Mouse (Mus musculus) limb, embryonic 15.5 days (tissue): ENCODE data around the gene Laptm4a. TPM values are rescaled to one million over a fixed set of nuclear protein-coding genes. Genes with fewer than 3 reads are reported as not detected.

Source experiments
- ATAC-seq: fragments of 200-750 bp; cut with Nextera tagmentation; 2 replicates; pipeline ENCODE4 v1.8.0; 2017; ENCODE audit warnings: low read depth, moderate TSS enrichment; ENCODE audit not compliant: insufficient number of reproducible peaks, low FRiP score, low TSS enrichment
- H3K27ac ChIP-seq: fragments of 300-500 bp; sonication (generic); 2 replicates; pipeline ENCODE4 v1.5.1; 2015; ENCODE audit warnings: moderate library complexity, mild to moderate bottlenecking, inconsistent platforms
- H3K27me3 ChIP-seq: fragments of 300-500 bp; sonication (generic); 2 replicates; pipeline ENCODE4 v1.6.1; 2015; ENCODE audit warnings: inconsistent platforms
- H3K36me3 ChIP-seq: fragments of 300-500 bp; sonication (generic); 2 replicates; pipeline ENCODE4 v1.6.1; 2015; ENCODE audit warnings: inconsistent platforms
- H3K4me1 ChIP-seq: fragments of 300-500 bp; sonication (generic); 2 replicates; pipeline ENCODE4 v1.6.1; 2015; ENCODE audit warnings: inconsistent platforms
- H3K4me2 ChIP-seq: fragments of 300-500 bp; sonication (generic); 2 replicates; pipeline ENCODE4 v1.6.1; 2015; ENCODE audit warnings: mild to moderate bottlenecking, inconsistent platforms
- H3K4me3 ChIP-seq: fragments of 300-500 bp; sonication (generic); 2 replicates; pipeline ENCODE4 v1.5.1; 2015; ENCODE audit warnings: mild to moderate bottlenecking, inconsistent platforms
- H3K9ac ChIP-seq: fragments of 300-500 bp; sonication (generic); 2 replicates; pipeline ENCODE4 v1.6.1; 2015; ENCODE audit warnings: inconsistent platforms
- H3K9me3 ChIP-seq: fragments of 300-500 bp; sonication (generic); 2 replicates; pipeline ENCODE4 v1.6.1; 2016; ENCODE audit warnings: inconsistent platforms
- WGBS: fragments of 180-500 bp; shearing (Covaris S2); methylation state at CpG from one replicate; pipeline ENCODE4 v1.1.7; 2015; 5-methylcytosine and 5-hydroxymethylcytosine counted together
- polyA plus RNA-seq: library from polyadenylated mRNA; unstranded; fragments of >200 nt; fragmentation: Nextera tagmentation; extraction: Ambion mirVana; gene quantifications from 2 replicates; pipeline ENCODE4 v1.2.1, GENCODE M21; 2015

The Laptm4a gene
- polyA plus RNA-seq, 1 experiment from 2014 or later: 549 TPM

DNA sequence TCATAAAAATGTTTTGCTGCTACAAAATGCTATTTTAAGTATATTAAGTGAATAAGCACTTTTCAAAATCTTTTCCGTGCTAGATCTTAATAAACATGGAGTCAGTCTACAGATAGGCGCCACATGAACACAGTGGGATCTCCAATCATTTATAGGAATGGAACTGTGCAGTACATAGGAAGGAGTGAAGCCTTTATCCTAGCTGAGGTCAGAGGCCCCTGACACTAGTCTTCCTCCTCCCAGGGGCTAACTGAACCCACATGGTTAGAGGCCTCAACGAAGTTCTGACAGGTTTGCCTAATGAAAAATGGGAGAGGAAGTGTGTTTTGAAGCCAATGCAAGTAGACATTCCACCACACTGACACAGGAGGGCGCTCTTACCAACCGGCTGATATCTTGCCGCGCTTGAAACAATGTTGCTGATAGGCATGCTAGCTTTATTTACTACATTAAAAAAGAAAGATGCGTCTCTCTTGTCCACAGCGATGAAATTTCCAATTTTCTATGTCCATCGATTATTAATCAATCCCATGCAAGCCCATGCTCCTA lies 32.3 kb upstream of the Laptm4a start:
- H3K4me2 ChIP-seq: no peak overlapping the region
- 19% methylated on average over 10 of the region's 10 CpGs for WGBS
- ATAC-seq: no peak
- H3K36me3 ChIP-seq: no peaks in the 10 kb centered on the region
- no peaks in the 10 kb centered on the region for H3K9me3 ChIP-seq
- peaks cover 28% of the 10 kb centered on the region for H3K4me1 ChIP-seq
- H3K4me3 ChIP-seq: no peak overlapping the region
- H3K27ac ChIP-seq: no peak overlapping the region
- H3K27me3 ChIP-seq: no peaks in the 10 kb centered on the region
- no peak overlapping the region for H3K9ac ChIP-seq

DNA sequence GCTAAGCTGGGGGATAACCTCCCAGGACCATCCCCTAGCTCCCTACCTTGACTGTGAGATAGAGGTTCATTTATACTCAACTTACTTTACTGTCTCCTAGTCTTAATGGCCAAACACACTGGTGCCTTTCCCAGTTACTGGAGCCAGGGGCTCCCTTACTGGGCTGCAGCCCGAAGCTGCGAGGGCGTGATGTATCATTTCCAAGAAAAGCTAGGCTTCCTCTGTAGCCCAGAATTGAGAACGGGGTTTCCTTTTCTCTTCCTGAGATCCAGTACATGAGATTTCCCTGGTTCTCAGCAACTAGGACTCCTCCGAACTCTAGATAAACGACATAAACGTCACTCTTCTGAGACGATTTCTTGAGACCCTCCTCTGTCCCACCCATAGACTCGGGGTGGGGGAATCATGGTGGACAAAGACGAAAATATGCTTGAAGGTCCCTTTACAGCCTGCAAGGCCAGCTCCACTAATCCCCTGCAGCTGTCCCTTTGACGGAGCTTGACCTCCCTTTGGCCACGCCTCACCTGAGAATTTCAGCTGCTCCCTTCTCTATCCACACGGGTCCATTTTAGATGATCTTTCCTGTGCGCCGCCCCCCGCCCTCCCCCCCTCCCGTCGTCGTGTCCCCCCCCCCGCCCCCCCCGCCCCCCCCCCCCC lies 28.5 kb upstream of the Laptm4a start:
- H3K4me3 ChIP-seq: peak overlapping the region; percentile 9
- no peak for ATAC-seq

DNA sequence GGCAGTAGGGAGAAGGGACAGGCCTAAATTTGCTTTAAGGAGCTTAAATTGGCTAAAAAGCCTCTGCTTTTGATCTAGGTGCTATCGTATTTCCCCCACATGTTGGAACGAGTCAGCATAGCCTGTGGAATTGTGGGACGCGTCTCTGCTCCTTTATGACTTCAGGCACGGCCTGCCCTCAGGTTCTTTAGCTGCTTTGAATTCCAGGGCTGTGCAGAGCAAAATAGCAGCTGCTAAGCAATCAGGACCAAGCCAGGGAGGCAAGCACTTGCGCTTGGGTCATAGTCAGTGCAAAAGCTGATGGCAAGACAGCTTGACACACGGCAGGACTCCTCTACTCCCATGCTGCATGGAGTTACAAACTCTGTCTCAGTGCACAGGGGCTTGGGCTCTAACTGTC lies 24.3 kb upstream of the Laptm4a start:
- no peaks in the 10 kb centered on the region for H3K27me3 ChIP-seq
- H3K36me3 ChIP-seq: no peaks in the 10 kb centered on the region
- 9% methylated on average over 7 of the region's 7 CpGs for WGBS
- H3K4me1 ChIP-seq: peaks cover 37% of the 10 kb centered on the region
- no peak overlapping the region for H3K4me3 ChIP-seq
- H3K27ac ChIP-seq: peak overlapping the region; percentile 62
- no peaks in the 10 kb centered on the region for H3K9me3 ChIP-seq
- H3K4me2 ChIP-seq: no peak overlapping the region
- peak; percentile 35; the same call in 1 of the 2 replicates for ATAC-seq
- H3K9ac ChIP-seq: no peak overlapping the region

More for the DNA sequence above, 28.5 kb upstream of the Laptm4a start:
- WGBS: 38% methylated on average over 13 of the region's 21 CpGs
- Histone ChIP-seq H3K27ac (no peak overlapping the region), H3K36me3 (no peaks in the 10 kb centered on the region), H3K4me1 (peaks cover 18% of the 10 kb centered on the region), H3K27me3 (no peaks in the 10 kb centered on the region), H3K9me3 (no peaks in the 10 kb centered on the region), H3K4me2 (peak overlapping the region; percentile 28; the same call in 1 of the 2 replicates), H3K9ac (no peak overlapping the region)

DNA sequence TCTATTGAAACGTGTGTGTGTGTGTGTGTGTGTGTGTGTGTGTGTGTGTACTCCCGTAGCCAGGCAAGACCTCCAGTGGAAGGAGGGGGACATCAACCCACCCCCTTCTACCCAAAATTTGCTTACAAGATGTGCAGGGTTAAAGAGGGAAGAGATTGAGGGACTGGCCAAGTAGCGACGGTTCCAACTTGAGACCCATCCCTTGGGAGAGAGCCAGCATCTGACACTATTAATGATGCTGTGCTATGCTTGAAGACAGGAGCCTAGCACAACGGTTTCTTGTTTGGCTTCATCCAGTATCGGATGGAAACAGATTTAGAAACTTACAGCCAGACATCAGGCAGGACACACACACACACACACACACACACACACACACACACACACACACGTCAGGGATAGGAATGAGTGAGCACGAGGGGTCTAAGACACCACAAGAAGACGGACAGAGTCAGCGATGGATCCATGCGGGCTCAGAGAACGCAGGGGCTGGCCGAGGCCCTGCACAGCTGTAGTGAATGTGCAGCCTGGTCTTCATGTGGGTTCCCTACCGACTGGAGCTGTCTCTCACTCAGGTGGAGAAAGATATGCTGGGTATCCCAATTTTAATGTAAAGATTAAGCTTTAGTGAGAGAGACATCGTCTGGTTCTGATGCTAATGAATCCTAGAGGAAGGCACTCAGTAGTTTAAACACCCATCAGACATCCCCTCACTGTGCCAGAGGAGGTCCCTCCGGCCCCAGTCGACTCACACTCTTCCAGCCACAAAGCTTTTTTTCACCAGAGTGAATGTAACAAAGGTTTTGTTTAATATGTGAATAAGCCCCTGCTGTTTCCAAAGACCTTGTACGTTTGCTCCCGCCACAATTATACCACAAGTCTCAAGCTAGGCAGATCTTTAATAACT lies 22.3 kb upstream of the Laptm4a start:
- Histone ChIP-seq H3K4me1 (peaks cover 33% of the 10 kb centered on the region), H3K9me3 (no peaks in the 10 kb centered on the region)
- WGBS: 62% methylated on average over 19 of the region's 19 CpGs

DNA sequence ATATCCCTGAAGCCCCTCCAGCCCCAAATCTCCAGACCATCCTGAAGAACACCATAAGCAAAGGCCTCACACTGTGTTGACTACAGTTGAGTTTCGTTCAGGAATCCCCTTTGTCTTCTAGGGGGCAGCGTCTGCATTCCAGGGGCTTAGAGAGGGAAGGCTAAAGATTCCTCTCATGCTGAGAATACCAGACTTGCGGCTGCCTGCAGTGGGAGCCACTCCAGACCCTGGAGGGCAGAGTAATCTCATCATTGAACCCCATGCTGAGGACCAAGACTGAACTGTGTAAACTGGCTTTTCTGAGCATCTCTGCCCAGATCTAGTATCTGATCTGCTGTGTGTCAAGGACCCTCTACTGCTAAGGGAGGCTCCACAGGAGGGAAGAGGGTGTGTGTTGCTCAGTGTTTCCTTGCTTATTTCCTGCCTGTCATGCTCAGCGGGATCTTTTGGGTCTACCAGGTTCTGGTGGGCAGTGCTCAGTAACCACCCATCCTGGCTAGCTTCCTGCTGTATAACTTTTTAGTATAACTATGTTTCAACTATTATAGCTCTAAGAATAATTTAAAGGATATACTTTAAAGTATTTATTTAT lies 21.3 kb upstream of the Laptm4a start:
- Histone ChIP-seq H3K27me3 (no peaks in the 10 kb centered on the region), H3K4me1 (peaks cover 33% of the 10 kb centered on the region), H3K27ac (peak overlapping the region; percentile 61), H3K9ac (no peak overlapping the region), H3K4me3 (no peak overlapping the region), H3K9me3 (no peaks in the 10 kb centered on the region), H3K4me2 (no peak overlapping the region), H3K36me3 (no peaks in the 10 kb centered on the region)
- ATAC-seq: no peak
- WGBS: 21% methylated on average over 4 of the region's 4 CpGs

More for the DNA sequence above, 22.3 kb upstream of the Laptm4a start:
- Histone ChIP-seq H3K27ac (no peak overlapping the region), H3K36me3 (no peaks in the 10 kb centered on the region), H3K27me3 (no peaks in the 10 kb centered on the region), H3K4me3 (no peak overlapping the region), H3K9ac (no peak overlapping the region), H3K4me2 (no peak overlapping the region)
- no peak for ATAC-seq

DNA sequence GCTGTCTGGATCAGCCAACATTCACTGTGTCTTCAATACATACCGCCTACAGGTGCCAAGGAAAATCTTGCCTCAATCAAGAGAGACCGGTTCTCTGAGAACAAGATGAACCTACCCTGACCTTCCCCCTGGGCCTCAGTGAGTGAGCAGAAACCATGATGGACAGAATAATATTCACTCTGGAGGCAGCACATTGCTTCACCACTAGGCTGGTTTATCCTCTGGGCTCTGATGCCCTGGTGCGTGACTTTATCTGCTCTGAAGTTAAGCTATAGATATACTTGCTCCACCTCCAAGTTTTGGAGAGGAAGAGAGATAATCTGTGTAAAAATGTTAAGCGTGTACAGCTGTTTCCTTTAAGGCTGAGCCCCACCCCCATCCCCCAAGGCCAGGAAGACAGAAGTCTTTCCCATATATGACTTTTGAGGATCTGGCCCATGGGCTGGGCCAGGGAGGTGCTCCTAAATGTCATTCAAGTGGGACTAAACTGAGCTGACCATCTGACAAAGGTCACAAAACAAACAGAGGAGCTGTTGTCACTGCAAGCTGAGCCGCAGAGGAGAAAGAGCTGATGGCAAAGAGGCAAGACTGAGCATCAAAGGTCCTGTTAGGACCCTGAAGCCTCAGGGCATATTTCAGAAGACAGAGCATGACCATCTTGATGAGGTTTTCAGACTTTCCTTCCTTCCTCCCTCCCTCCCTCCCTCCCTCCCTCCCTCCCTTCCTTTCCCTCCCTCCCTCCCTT lies 20.4 kb upstream of the Laptm4a start:
- H3K36me3 ChIP-seq: no peaks in the 10 kb centered on the region
- no peaks in the 10 kb centered on the region for H3K27me3 ChIP-seq
- H3K27ac ChIP-seq: peak overlapping the region; percentile 61
- no peak overlapping the region for H3K4me2 ChIP-seq
- peak; percentile 66 for ATAC-seq
- H3K4me1 ChIP-seq: peaks cover 33% of the 10 kb centered on the region
- WGBS: 30% methylated on average over 5 of the region's 5 CpGs
- H3K4me3 ChIP-seq: no peak overlapping the region
- no peak overlapping the region for H3K9ac ChIP-seq
- H3K9me3 ChIP-seq: no peaks in the 10 kb centered on the region

DNA sequence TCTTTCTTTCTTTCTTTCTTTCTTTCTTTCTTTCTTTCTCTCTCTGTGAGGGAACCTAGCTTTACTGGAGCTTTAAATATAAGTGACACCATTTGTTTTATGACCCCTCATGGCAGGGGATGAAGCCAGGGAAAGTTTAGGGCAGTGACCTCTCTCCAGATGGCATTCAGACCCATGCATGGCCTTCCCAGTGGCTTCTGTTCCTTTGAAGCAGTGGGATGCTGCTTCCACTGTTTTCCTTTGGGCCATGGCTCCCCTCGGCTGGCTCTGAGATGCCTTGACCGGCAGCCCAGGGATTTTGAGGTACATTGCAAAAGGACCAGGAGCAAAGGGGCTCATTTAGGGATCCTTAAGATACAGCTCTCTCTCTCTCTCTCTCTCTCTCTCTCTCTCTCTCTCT lies 19.5 kb upstream of the Laptm4a start:
- Histone ChIP-seq H3K4me1 (peaks cover 31% of the 10 kb centered on the region), H3K27ac (no peak overlapping the region), H3K9me3 (no peaks in the 10 kb centered on the region), H3K4me2 (no peak overlapping the region), H3K4me3 (no peak overlapping the region), H3K27me3 (no peaks in the 10 kb centered on the region), H3K36me3 (no peaks in the 10 kb centered on the region), H3K9ac (no peak overlapping the region)
- no peak for ATAC-seq
- WGBS: 27% methylated on average over 2 of the region's 2 CpGs

DNA sequence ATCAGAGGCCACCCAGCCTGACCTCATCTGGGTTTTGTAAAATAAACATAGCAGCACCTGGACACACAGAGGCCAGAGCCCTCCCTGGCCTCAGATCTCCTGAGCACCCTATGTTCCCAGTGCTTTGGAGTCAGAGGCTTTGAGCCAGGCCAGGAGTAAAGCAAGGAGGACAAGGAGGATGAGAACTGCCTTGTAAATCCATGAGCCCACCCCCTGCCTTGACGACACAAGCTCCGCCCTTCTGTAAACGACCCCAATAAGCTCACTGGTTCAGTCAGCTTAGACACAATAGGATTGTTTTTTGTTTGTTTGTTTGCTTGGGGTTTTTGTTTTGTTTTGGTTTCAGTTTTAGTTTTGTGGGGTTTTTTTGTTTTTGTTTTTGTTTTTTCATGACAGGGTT lies 19.0 kb upstream of the Laptm4a start:
- Histone ChIP-seq H3K4me1 (peaks cover 26% of the 10 kb centered on the region), H3K9ac (no peak overlapping the region), H3K36me3 (no peaks in the 10 kb centered on the region), H3K4me2 (no peak overlapping the region), H3K27me3 (no peaks in the 10 kb centered on the region), H3K9me3 (no peaks in the 10 kb centered on the region), H3K4me3 (no peak overlapping the region), H3K27ac (no peak overlapping the region)
- no peak for ATAC-seq
- WGBS: 31% methylated on average over 3 of the region's 3 CpGs

DNA sequence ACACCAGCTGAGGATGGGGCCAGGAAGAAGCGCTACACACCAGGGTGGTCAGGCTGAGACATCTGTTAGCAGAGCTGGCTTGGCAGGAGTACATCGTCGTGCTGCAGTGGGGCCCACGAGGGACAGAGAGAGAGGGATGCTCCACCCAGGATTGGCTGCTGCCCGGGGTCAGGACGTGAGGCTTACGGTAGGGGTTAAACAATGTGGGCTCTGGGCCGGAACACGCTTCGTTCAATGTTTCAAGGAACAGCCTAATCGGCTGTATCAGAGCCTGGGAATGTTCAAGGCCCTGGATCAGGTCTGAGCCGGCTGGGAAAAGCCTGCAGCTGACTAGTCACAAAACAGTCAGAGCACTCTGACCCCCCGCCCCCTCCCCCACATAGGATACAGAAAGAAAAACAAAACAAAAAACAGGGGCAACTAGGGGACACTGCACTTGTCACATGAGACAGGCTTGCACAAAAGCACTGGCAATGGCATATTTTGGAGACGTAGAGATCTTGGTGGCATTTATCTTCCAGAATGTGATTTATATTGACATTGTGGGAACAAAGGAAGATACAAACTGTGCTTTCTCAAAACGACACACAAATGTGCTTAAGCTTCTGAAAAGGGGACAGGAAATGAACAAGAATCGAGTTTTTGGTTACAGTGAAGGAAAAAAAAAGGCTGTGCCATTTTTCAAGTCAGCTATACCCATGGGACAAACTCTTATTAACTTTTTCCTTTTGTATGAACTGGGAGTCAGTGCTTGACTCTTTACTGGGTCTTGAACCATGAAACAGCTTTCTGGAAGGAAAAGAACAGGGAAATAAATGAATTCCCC lies 8.4 kb upstream of the Laptm4a start:
- Histone ChIP-seq H3K27ac (peak overlapping the region; percentile 86), H3K9ac (no peak overlapping the region), H3K36me3 (no peaks in the 10 kb centered on the region), H3K4me1 (peaks cover 32% of the 10 kb centered on the region), H3K27me3 (no peaks in the 10 kb centered on the region), H3K9me3 (no peaks in the 10 kb centered on the region), H3K4me2 (no peak overlapping the region), H3K4me3 (no peak overlapping the region)
- 9% methylated on average over 16 of the region's 16 CpGs for WGBS
- ATAC-seq: peak; percentile 71

DNA sequence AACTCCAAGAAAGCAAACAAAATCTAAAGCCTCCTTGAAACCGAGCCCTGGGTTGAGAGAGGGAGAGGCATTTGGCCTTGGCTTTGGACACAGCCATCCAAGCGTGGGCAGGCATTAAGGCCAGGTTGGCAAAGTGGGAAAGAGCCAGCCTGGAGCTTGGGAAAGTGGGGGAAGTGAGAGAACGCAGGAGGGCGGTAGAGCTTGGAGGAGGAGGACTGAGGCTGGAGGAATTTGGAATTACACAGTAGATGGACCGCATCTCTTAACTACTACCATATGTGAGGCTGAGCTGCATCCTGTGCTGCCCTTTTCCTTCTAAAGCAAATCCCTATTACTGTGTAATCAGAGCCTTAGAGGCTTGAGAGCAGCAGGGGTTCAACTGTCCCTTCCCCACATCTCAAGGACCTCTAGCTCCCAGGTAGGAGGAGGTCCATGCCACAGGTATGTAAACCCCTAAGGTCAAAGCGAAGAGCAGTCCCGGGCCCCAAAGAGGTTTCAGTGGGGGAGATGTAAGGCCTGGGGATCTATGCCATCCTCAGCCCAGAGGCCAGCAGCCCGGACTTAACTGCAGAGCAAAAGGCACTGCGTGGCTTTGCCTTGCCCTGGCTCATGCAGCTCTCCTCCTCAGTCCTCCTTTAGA lies 7.6 kb upstream of the Laptm4a start:
- no peaks in the 10 kb centered on the region for H3K36me3 ChIP-seq
- H3K9me3 ChIP-seq: no peaks in the 10 kb centered on the region
- no peak overlapping the region for H3K9ac ChIP-seq
- 29% methylated on average over 9 of the region's 9 CpGs for WGBS
- H3K4me1 ChIP-seq: peaks cover 30% of the 10 kb centered on the region
- no peaks in the 10 kb centered on the region for H3K27me3 ChIP-seq
- no peak overlapping the region for H3K4me3 ChIP-seq
- no peak overlapping the region for H3K4me2 ChIP-seq
- H3K27ac ChIP-seq: peak overlapping the region; percentile 86
- ATAC-seq: peak; percentile 80
